Mouse (Mus musculus) hindbrain, embryonic 14.5 days (tissue): ENCODE data around the gene Gpr142. TPM values are rescaled to one million over a fixed set of nuclear protein-coding genes. Genes with fewer than 3 reads are reported as not detected.

Experiments used
- ATAC-seq: fragments of 200-750 bp; cut with Nextera tagmentation; 2 replicates; pipeline ENCODE4 v1.8.0; 2017; ENCODE audit warnings: moderate number of reproducible peaks, mild to moderate bottlenecking, moderate TSS enrichment, moderate library complexity; ENCODE audit not compliant: low FRiP score
- DNase-seq: peaks from one replicate; pipeline ENCODE4 v3.0.0-alpha.2; 2015; ENCODE audit warnings: low spot score
- H3K27ac ChIP-seq: fragments of 300-500 bp; sonication (generic); 2 replicates; pipeline ENCODE4 v1.5.1; 2014; ENCODE audit warnings: mild to moderate bottlenecking, moderate library complexity
- H3K27me3 ChIP-seq: fragments of 300-500 bp; sonication (generic); 2 replicates; pipeline ENCODE4 v1.6.1; 2014; ENCODE audit warnings: mild to moderate bottlenecking, low read length, mixed read lengths; ENCODE audit not compliant: control insufficient read depth, insufficient read depth
- H3K36me3 ChIP-seq: fragments of 300-500 bp; sonication (generic); replicated peaks from 2 replicates; pipeline ENCODE4 v1.6.1; 2014; ENCODE audit not compliant: control insufficient read depth, insufficient read depth
- H3K4me1 ChIP-seq: fragments of 300-500 bp; sonication (generic); replicated peaks from 2 replicates; pipeline ENCODE4 v1.6.1; 2014; ENCODE audit warnings: antibody characterized with exemption, low read length, mixed read lengths; ENCODE audit not compliant: control insufficient read depth, insufficient read depth
- H3K4me2 ChIP-seq: fragments of 300-500 bp; sonication (generic); replicated peaks from 2 replicates; pipeline ENCODE4 v1.6.1; 2014; ENCODE audit warnings: mild to moderate bottlenecking, moderate library complexity
- H3K4me3 ChIP-seq: fragments of 300-500 bp; sonication (generic); replicated peaks from 2 replicates; pipeline ENCODE4 v1.5.1; 2014; ENCODE audit warnings: mild to moderate bottlenecking, low read length
- H3K9ac ChIP-seq: fragments of 300-500 bp; sonication (generic); 2 replicates; pipeline ENCODE4 v1.6.1; 2014
- H3K9me3 ChIP-seq: fragments of 300-500 bp; sonication (generic); 2 replicates; pipeline ENCODE4 v1.6.1; 2016; ENCODE audit warnings: low read length; ENCODE audit not compliant: control insufficient read depth
- WGBS: fragments of 180-500 bp; shearing (Covaris S2); extraction: QIAGEN DNeasy Blood & Tissue Kit; methylation state at CpG from one replicate; pipeline ENCODE4 v1.1.7; 2014; 5-methylcytosine and 5-hydroxymethylcytosine counted together
- polyA plus RNA-seq: library from polyadenylated mRNA; unstranded; fragments of >200 nt; fragmentation: Nextera tagmentation; extraction: Ambion mirVana; gene quantifications from 2 replicates; pipeline ENCODE4 v1.2.1, GENCODE M21; 2014

Gene Gpr142
- polyA plus RNA-seq, 1 experiment from 2014 or later: not detected

DNA sequence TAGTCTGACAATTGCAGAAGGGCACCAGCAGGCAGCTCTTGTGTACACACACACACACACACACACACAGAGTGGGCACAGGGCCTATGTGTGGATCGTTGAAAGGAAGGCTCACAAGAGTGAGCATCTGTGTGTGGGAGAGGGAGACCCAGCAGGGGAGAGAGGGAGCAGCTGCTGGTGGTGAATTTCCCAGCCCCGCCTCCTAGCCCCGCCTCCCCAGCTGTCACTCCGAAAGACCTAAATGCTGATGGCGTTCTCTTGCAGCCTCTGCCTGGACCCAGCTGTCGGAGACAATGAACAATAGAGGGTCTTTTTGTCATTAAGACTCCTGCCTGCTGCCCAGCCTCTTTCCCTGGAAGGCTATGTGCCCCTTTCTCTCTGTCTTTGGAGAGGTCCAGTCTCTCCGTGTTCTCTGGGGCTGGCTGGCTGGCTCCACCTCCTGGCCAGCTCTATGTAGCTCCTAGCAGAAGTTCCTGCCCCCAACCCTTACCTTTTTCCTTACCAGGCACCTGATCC is 3.4 kb upstream of the Gpr142 start:
- Histone ChIP-seq H3K36me3 (no peaks in the 10 kb centered on the region), H3K27ac (peak overlapping the region; percentile 93), H3K4me2 (peak overlapping the region; percentile 67), H3K9me3 (no peaks in the 10 kb centered on the region), H3K4me3 (peak overlapping the region; percentile 27), H3K9ac (peak overlapping the region; percentile 38), H3K27me3 (peaks cover 9% of the 10 kb centered on the region), H3K4me1 (peaks cover 43% of the 10 kb centered on the region)
- DNase-seq: peak; percentile 83
- WGBS: 1% methylated on average over 7 of the region's 7 CpGs
- peak; percentile 84 for ATAC-seq

DNA sequence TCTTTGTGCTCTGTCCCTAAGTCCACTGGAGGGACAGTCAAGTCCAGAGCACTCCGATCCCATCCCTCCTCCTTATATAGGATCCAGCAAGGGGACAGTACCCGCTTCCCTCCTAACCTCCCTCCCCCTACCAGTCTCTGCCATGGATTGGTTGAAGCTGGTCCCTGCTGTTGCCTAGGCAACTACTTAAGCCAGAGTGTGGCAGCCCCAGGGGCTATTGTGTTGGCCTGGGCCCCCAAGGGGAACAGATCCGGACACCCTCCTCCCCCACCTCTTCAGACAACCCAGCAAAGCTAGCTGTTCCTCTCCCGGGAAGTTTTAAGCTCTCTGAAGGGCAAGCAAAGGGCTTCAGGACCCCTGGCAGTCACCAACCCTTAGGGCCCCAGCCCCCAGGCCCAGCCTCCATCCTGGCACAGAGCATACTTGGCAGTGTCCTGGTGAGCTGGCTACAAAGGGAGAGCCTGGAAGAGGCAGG is 2.8 kb upstream of the Gpr142 start, which contains the start of gene Btbd17:
Btbd17 (minus strand) TSS at position 98 of the 475 bp plus-strand sequence.
- DNase-seq: peak; percentile 64
- H3K27me3 ChIP-seq: peaks cover 3% of the 10 kb centered on the region; the same call in 1 of the 2 replicates
- 2% methylated on average over 4 of the region's 4 CpGs for WGBS
- peak within 1 kb of the TSS; percentile 27 for H3K4me3 ChIP-seq
- peak within 1 kb of the TSS; percentile 67 for H3K4me2 ChIP-seq
- peak within 1 kb of the TSS; percentile 93 for H3K27ac ChIP-seq
- H3K36me3 ChIP-seq: no peaks in the 10 kb centered on the region
- peaks cover 43% of the 10 kb centered on the region for H3K4me1 ChIP-seq
- peak within 1 kb of the TSS; percentile 38 for H3K9ac ChIP-seq
- ATAC-seq: peak; percentile 77
- H3K9me3 ChIP-seq: no peaks in the 10 kb centered on the region

DNA sequence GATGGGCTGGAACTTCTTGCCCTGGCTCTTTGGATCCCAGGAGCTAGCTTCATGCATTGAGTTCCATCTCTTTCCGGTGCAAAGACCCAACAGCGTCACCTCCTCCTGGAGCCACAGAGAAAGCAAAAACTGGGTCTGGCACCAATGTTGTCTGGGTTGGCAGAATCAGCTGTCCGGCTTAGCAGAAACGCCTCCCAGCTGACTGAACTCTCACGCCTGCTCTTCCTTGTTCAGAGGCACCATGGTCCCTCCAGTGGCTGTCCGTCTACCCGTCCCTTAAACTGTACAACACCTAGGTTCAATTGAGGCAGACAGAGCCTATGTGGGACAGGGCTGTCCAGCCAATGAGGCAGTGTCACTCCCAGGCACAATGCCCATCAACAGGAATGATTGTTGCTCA is 1.5 kb upstream of the Gpr142 start:
- Histone ChIP-seq H3K36me3 (no peaks in the 10 kb centered on the region), H3K9me3 (no peaks in the 10 kb centered on the region), H3K4me2 (no peak overlapping the region), H3K4me1 (peaks cover 35% of the 10 kb centered on the region), H3K9ac (no peak overlapping the region), H3K27me3 (no peaks in the 10 kb centered on the region), H3K27ac (0 out of 2 replicates have a peak overlapping the region, but pooled peaks have one; percentile 93), H3K4me3 (no peak overlapping the region)
- DNase-seq (no peak), ATAC-seq (no peak)
- 89% methylated on average over 7 of the region's 7 CpGs for WGBS

DNA sequence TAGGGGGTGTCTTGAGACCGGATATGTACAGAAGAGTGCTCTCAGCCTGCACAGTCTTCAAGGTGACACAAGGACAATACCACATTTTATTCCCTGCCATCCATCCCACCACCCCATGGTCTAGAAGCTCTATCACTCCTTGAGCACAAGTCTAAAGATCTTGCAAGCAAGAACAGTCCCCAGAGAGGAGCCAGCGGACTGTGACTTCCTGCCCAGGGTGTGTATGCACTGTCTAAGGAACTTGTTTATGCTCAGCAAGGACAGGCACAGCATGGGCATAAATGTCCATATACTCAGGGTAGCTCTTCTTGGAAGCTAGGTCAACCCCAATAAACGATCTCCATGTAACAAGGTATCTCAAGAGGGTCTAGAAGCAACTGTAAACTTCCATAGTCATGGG is 743 bp upstream of the Gpr142 start:
- Histone ChIP-seq H3K4me1 (peaks cover 28% of the 10 kb centered on the region), H3K9ac (no peak overlapping the region), H3K4me2 (no peak overlapping the region), H3K9me3 (no peaks in the 10 kb centered on the region), H3K27ac (no peak overlapping the region), H3K27me3 (no peaks in the 10 kb centered on the region), H3K36me3 (no peaks in the 10 kb centered on the region), H3K4me3 (no peak overlapping the region)
- 96% methylated on average over 3 of the region's 3 CpGs for WGBS
- ATAC-seq: no peak
- DNase-seq: no peak

DNA sequence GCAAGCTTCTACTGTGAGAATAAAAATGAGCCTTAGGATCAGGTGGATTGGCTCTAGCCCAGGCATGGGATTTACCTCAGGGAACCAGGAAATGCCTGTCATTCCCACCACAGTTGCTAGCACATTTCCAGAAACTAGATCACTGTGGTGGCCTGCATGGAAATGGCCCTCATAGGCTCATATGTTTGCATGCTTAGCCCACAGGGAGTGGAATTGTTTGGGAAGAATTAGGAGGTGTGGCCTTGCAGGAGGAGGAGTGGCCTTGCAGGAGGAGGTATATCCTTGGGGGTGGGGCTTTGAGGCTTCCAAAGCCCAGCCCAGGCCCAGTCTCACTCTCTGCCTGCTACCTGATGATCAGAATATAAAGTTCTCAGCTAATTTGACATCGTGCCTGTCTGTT is 3.2 kb downstream of the Gpr142 start:
- Histone ChIP-seq H3K4me2 (no peak overlapping the region), H3K36me3 (no peaks in the 10 kb centered on the region), H3K9me3 (no peaks in the 10 kb centered on the region), H3K27ac (no peak overlapping the region), H3K9ac (no peak overlapping the region), H3K27me3 (no peaks in the 10 kb centered on the region), H3K4me1 (peaks cover 6% of the 10 kb centered on the region; the same call in 1 of the 2 replicates), H3K4me3 (no peak overlapping the region)
- DNase-seq: no peak
- 100% methylated on average over 1 of the region's 1 CpGs for WGBS
- ATAC-seq: no peak

DNA sequence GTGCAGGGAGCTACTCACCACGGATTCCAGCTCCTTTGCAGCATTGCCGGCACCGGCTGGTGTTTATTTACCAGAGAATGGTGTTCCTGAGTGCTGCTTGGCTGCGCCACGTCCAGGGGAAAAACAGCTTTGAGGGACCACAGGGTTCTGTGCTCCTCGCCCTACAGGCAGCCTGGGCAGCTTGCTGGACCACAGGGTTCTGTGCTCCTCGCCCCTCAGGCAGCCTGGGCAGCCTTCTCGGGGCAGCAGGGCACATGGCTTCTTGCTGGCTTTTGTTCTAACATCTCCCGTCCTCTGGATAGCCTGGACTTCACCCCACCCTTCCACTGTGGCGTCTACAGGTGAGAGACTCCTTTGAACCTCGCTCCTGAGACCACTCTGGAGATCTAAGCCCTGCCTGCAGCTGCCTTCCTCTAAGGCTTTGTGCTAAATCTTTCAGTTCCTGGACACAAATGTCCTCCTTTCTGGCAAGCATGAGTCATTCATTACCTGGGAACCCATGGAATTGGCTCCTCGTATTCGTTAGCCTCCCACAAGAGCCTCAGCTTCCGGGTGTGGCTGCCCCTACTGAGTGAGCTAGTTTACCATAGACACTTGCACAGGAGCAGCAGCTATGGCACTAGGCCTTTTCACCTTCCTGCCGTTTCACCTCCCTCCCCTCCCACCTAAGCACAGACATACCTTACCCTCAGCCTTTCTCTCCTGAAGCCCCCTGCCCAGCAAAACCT is 4.0 kb downstream of the Gpr142 start:
- DNase-seq (no peak), ATAC-seq (no peak)
- Histone ChIP-seq H3K36me3 (no peaks in the 10 kb centered on the region), H3K9me3 (no peaks in the 10 kb centered on the region), H3K27me3 (no peaks in the 10 kb centered on the region), H3K27ac (no peak overlapping the region), H3K9ac (no peak overlapping the region), H3K4me3 (no peak overlapping the region), H3K4me2 (no peak overlapping the region), H3K4me1 (peaks cover 14% of the 10 kb centered on the region)
- 70% methylated on average over 15 of the region's 15 CpGs for WGBS

DNA sequence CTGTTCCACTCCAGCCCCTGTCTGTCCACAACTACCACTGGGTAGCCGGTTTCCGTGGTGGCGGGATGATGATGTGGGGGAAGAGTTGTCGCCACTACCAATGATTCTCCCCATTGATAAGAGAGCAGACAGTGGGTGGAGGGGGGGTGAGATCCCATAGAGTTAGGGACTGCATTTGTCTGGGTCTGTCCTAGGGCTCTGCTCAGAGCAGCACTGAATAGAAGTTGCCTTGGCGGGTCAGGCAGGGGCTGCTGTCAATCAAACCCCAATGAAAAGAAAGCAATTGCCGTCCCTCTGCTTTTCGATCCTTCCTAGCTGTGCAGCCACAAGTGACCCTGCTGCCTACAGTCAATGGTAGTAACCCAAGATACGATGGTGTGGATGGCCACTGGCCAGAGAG is 5.3 kb downstream of the Gpr142 start:
- H3K9ac ChIP-seq: no peak overlapping the region
- ATAC-seq: no peak
- DNase-seq: no peak
- no peaks in the 10 kb centered on the region for H3K27me3 ChIP-seq
- H3K4me3 ChIP-seq: no peak overlapping the region
- H3K36me3 ChIP-seq: no peaks in the 10 kb centered on the region
- WGBS: 13% methylated on average over 8 of the region's 8 CpGs
- H3K9me3 ChIP-seq: no peaks in the 10 kb centered on the region
- H3K4me1 ChIP-seq: peaks cover 14% of the 10 kb centered on the region
- H3K27ac ChIP-seq: no peak overlapping the region
- H3K4me2 ChIP-seq: no peak overlapping the region

DNA sequence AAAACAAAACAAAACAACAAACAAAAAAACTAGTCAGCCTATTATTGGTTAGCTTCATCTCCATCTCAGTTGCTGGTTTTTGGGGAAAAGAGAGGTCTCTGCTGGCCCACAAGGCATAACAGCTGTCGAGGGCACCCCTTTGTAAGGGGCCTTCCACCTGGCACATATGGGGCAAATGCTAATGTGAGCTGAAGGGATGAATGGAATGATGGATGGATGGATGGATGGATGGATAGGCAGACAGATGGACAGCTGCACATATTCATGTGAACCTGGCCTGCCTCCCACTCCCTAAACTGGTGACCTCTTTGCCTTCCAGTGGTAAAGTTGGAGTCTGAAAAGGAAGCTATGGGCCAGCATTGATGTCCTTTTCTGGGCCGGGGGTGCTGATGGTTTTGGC is 8.3 kb downstream of the Gpr142 start:
- ATAC-seq: no peak
- 51% methylated on average over 2 of the region's 2 CpGs for WGBS

DNA sequence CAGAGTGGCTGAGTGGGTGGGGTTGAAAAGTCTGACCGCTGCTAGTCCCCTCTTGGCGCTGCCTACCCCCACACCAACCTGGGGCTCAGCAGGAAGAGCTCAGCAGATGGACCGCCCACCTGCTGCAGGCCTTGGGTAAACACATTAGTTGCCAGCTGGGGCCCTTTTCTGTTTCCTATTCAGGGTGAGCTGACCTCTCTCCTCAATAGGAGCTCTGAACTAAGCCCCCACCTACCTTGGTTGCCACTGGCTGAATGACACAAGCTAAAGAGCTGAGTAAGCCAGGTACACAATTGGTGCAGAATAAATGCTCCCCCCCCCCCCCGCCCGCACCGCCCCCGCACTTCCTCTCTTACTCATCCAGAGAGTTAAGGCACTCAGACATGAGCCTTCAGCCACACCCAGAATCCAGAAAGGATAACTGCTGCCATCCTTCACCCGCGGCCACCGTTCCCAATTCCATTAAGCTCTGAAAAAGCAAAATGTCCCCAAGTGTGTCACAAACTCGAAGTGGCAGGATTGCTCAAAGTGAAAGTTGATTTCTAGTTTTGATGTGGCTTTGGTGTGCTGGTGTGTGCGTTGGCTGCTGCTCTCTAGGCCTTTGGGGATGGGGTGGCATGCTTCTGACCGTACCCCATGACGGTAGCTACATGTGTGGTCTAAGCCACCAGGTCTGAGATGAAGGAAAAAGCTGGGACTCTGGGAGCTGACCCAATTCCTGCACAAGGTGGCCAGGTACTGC is 9.1 kb downstream of the Gpr142 start:
- H3K9me3 ChIP-seq: no peaks in the 10 kb centered on the region
- H3K9ac ChIP-seq: no peak overlapping the region
- H3K4me1 ChIP-seq: peaks cover 14% of the 10 kb centered on the region
- DNase-seq: no peak
- 22% methylated on average over 14 of the region's 14 CpGs for WGBS
- no peaks in the 10 kb centered on the region for H3K36me3 ChIP-seq
- no peak overlapping the region for H3K4me3 ChIP-seq
- H3K4me2 ChIP-seq: no peak overlapping the region
- no peak for ATAC-seq
- H3K27ac ChIP-seq: no peak overlapping the region
- no peaks in the 10 kb centered on the region for H3K27me3 ChIP-seq

More for the DNA sequence above, 8.3 kb downstream of the Gpr142 start:
- Histone ChIP-seq H3K4me1 (peaks cover 14% of the 10 kb centered on the region), H3K9me3 (no peaks in the 10 kb centered on the region), H3K4me3 (no peak overlapping the region), H3K9ac (no peak overlapping the region), H3K36me3 (no peaks in the 10 kb centered on the region), H3K27ac (0 out of 2 replicates have a peak overlapping the region, but pooled peaks have one; percentile 5), H3K4me2 (no peak overlapping the region), H3K27me3 (no peaks in the 10 kb centered on the region)
- DNase-seq: no peak
